Mouse (Mus musculus) liver, embryonic 16.5 days (tissue): Measurements from ENCODE around the gene Sgcg. TPM values are rescaled to one million over a fixed set of nuclear protein-coding genes. Genes with fewer than 3 reads are reported as not detected.

ENCODE experiments used
- ATAC-seq: fragments of 200-750 bp; cut with Nextera tagmentation; 2 replicates; pipeline ENCODE4 v1.8.0; 2017; ENCODE audit warnings: low read depth, mild to moderate bottlenecking, moderate number of reproducible peaks, moderate library complexity
- H3K27ac ChIP-seq: fragments of 300-500 bp; sonication (generic); 2 replicates; pipeline ENCODE4 v1.5.1; 2014; ENCODE audit warnings: mild to moderate bottlenecking, low read length
- H3K27me3 ChIP-seq: fragments of 300-500 bp; sonication (generic); 2 replicates; pipeline ENCODE4 v1.6.1; 2014; ENCODE audit warnings: low read depth, low read length, mixed read lengths; ENCODE audit not compliant: control insufficient read depth, insufficient read depth
- H3K36me3 ChIP-seq: fragments of 300-500 bp; sonication (generic); 2 replicates; pipeline ENCODE4 v1.6.1; 2014; ENCODE audit warnings: mild to moderate bottlenecking; ENCODE audit not compliant: control insufficient read depth, insufficient read depth
- H3K4me1 ChIP-seq: fragments of 300-500 bp; sonication (generic); 2 replicates; pipeline ENCODE4 v1.6.1; 2014; ENCODE audit warnings: low read depth, low read length, mixed read lengths; ENCODE audit not compliant: control insufficient read depth
- H3K4me2 ChIP-seq: fragments of 300-500 bp; sonication (generic); 2 replicates; pipeline ENCODE4 v1.6.1; 2014; ENCODE audit warnings: low read depth, low read length, mixed read lengths
- H3K4me3 ChIP-seq: fragments of 300-500 bp; sonication (generic); 2 replicates; pipeline ENCODE4 v1.5.1; 2014; ENCODE audit warnings: low read depth, mild to moderate bottlenecking, low read length
- H3K9ac ChIP-seq: fragments of 300-500 bp; sonication (generic); 2 replicates; pipeline ENCODE4 v1.6.1; 2014; ENCODE audit warnings: low read depth, low read length
- H3K9me3 ChIP-seq: fragments of 300-500 bp; sonication (generic); replicated peaks from 2 replicates; pipeline ENCODE4 v1.6.1; 2016; ENCODE audit warnings: low read length; ENCODE audit not compliant: control insufficient read depth
- WGBS: fragments of 180-500 bp; shearing (Covaris S2); extraction: QIAGEN DNeasy Blood & Tissue Kit; methylation state at CpG from one replicate; pipeline ENCODE4 v1.1.7; 2014; ENCODE audit not compliant: insufficient replicate concordance; 5-methylcytosine and 5-hydroxymethylcytosine counted together
- polyA plus RNA-seq: library from polyadenylated mRNA; unstranded; fragments of >200 nt; fragmentation: Nextera tagmentation; extraction: Ambion mirVana; gene quantifications from 2 replicates; pipeline ENCODE4 v1.2.1, GENCODE M21; 2015

Sgcg gene
- polyA plus RNA-seq, 1 experiment from 2014 or later: 0.57 TPM

DNA sequence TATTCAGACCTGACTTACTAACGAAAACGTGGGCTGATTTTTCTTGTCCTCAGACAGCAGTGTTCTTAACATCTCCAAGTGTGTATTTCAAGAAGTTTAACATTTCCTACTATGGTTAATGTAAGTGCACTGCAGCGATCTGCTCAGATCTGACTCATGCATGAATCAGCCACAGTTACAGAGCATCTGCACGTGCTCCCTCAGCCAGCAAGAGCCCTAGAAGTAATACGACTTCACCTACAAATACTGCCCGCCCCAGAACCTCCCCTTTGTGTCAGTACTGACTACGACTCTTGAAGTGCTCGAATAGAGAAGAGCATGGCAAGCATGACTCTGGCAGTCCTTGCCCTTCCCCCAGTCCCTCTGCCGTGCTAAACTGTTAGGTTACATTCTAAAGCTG lies 19.5 kb downstream of the Sgcg start:
- Histone ChIP-seq H3K9ac (no peak overlapping the region), H3K27me3 (no peaks in the 10 kb centered on the region), H3K9me3 (no peaks in the 10 kb centered on the region), H3K4me1 (no peaks in the 10 kb centered on the region), H3K4me2 (no peak overlapping the region), H3K36me3 (no peaks in the 10 kb centered on the region), H3K4me3 (no peak overlapping the region), H3K27ac (no peak overlapping the region)
- 59% methylated on average over 9 of the region's 9 CpGs for WGBS
- no peak for ATAC-seq

DNA sequence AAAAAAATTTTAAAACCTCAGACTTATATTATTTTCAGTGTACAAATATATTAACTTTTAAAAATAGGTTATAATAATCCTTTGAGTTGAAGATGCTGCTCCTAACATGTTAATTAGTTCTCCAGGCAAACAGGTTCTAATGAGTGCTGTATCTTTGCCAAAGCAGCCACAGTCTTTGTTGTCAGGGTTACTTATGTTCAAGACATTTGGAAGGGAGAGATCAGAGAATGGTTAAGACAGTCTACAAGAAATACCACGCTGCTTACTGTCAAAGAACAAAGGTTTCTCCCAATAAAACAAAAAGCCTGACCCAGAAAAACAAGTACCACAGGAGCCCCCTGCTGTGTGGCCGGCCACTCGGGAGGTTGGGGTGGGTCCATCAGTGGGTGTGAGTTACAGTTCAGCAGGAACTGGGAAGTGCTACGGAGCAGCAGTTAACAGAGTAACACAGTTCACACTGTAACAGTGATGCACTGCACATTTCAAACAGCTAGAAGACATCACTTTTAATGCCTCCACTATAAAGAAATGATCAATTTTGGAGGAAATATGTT lies 21.1 kb downstream of the Sgcg start:
- H3K4me2 ChIP-seq: no peak overlapping the region
- H3K9me3 ChIP-seq: no peaks in the 10 kb centered on the region
- no peaks in the 10 kb centered on the region for H3K36me3 ChIP-seq
- WGBS: 34% methylated on average over 4 of the region's 4 CpGs
- no peak overlapping the region for H3K27ac ChIP-seq
- no peak overlapping the region for H3K4me3 ChIP-seq
- no peaks in the 10 kb centered on the region for H3K4me1 ChIP-seq
- ATAC-seq: no peak
- no peaks in the 10 kb centered on the region for H3K27me3 ChIP-seq
- no peak overlapping the region for H3K9ac ChIP-seq

DNA sequence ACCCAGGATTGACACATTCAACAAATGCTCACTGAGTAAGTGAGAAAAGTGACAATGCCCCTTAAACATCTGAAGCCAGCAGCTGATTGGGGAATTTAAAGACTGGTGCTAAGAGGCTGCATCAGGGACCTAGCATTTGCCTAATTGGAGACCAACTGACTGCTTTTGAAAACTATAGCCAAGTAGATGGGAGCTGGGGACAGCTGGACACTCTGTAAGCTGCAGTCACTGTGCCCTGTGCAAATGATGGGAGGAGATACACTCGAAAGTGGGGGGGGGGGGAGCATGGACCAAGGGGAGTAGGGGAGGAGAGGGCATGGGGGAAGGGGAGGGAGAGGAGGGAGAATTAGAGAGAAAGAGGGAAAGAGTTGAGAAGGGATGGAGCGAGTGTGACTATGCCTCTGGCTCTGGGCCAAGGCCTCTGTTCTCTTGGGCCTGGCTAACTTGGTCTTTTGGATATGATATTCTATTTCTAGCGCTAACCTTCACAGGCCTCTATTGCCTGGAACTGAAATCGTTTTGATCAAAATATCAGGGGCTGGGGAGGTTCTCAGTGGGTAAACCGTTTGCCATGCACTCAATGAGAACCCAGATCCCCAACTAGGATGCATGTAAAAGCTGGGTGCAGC lies 22.3 kb downstream of the Sgcg start:
- no peaks in the 10 kb centered on the region for H3K36me3 ChIP-seq
- H3K4me3 ChIP-seq: no peak overlapping the region
- H3K4me1 ChIP-seq: no peaks in the 10 kb centered on the region
- H3K9ac ChIP-seq: no peak overlapping the region
- no peak overlapping the region for H3K4me2 ChIP-seq
- ATAC-seq: no peak
- WGBS: 55% methylated on average over 5 of the region's 5 CpGs
- no peaks in the 10 kb centered on the region for H3K27me3 ChIP-seq
- no peaks in the 10 kb centered on the region for H3K9me3 ChIP-seq
- no peak overlapping the region for H3K27ac ChIP-seq

DNA sequence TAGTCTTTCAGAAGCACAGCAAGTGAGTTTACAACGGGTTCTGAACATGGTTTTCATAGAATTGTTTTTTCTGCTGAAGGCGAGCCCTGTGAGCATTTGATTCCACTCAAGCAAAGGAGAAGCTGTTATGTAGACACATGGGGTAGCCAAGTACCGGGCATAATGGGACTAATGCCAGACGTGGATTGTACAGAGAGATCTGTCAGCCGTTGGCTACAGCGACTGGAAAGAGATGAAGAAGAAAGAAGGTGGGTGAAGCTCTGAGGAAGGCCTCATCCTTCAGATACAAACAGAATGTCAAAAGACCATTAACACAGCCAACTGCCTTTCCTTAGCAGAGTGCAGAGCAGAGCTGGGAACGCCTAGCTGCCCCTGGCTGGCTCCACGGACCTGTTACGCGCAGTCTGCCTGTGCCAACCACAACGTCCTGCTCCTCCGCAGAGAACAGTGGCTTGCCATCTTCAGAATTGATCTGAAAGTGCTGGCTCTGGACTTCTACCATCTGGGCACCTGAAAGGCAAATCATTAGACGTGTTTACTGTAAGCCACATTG lies 26.2 kb downstream of the Sgcg start:
- H3K27me3 ChIP-seq: no peaks in the 10 kb centered on the region
- H3K4me3 ChIP-seq: no peak overlapping the region
- no peaks in the 10 kb centered on the region for H3K9me3 ChIP-seq
- ATAC-seq: no peak
- H3K36me3 ChIP-seq: no peaks in the 10 kb centered on the region
- H3K27ac ChIP-seq: no peak overlapping the region
- H3K4me1 ChIP-seq: peaks cover 14% of the 10 kb centered on the region
- H3K9ac ChIP-seq: no peak overlapping the region
- no peak overlapping the region for H3K4me2 ChIP-seq
- WGBS: 78% methylated on average over 13 of the region's 13 CpGs

DNA sequence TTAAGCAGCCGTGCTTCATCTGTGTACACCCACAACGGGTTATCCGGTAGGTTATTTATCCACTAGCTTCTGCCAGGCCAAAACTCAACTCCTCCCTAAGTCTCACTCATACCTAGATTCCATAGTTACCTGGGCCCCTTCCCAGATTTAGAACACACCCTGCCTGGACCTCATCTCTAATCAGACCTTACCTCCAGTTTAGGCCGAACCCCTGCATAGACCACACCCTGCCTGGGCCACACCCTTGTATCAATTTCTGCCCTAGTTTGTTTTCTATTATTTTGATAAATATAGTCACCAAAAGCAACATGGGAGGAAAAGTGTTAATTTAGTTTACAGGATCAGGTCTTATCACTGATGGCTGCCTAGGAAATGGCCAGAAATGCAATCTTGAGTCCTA lies 28.1 kb downstream of the Sgcg start:
- no peaks in the 10 kb centered on the region for H3K36me3 ChIP-seq
- H3K27ac ChIP-seq: no peak overlapping the region
- no peaks in the 10 kb centered on the region for H3K9me3 ChIP-seq
- no peak overlapping the region for H3K9ac ChIP-seq
- H3K4me3 ChIP-seq: no peak overlapping the region
- peak; percentile 62; the same call in 1 of the 2 replicates for ATAC-seq
- 46% methylated on average over 4 of the region's 4 CpGs for WGBS
- H3K4me2 ChIP-seq: peak overlapping the region; percentile 12; the same call in 1 of the 2 replicates
- H3K27me3 ChIP-seq: no peaks in the 10 kb centered on the region
- H3K4me1 ChIP-seq: peaks cover 14% of the 10 kb centered on the region

DNA sequence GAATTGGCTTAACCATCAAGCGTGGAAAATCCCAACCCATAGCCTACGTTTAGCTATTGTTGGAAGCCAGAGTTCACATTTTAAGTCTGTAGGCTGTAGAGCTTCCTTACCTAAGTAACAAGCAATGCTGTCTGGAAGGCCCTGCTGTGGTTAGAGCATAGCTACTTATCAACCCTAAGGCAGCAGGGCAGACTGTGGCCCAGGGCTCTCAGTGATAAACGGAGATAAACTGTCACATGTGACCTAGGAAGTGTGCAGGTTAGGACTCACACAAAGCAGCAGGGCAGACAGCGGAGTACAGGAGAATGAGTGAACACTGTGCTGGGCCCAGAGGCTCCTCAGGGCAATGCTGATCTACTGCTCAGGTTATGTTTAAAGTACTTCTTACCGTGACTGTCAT lies 28.5 kb downstream of the Sgcg start:
- Histone ChIP-seq H3K4me1 (peaks cover 14% of the 10 kb centered on the region), H3K4me2 (peak overlapping the region; percentile 12; the same call in 1 of the 2 replicates), H3K27me3 (no peaks in the 10 kb centered on the region), H3K27ac (no peak overlapping the region), H3K9ac (no peak overlapping the region), H3K9me3 (no peaks in the 10 kb centered on the region), H3K4me3 (no peak overlapping the region), H3K36me3 (no peaks in the 10 kb centered on the region)
- peak; percentile 95 for ATAC-seq
- WGBS: 27% methylated on average over 5 of the region's 5 CpGs

DNA sequence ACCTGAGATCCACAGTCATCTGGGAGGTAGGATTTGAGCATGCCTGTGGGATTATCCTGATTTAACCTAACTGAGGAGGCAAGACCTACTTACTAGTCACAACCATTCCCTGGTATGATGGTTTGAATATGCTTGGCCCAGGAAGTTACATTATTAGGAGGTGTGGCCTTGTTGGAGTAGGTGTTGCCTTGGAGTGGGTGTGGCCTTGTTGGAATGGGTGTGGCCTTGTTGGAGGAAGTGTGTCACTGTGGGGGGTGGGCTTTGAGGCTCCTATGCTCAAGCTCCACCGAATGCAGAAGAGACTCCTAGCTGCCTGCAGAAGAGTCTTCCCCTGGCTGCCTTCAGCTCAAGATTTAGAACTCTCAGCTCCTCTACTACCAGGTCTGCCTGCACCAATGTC lies 32.1 kb downstream of the Sgcg start:
- H3K4me2 ChIP-seq: no peak overlapping the region
- H3K4me1 ChIP-seq: peaks cover 14% of the 10 kb centered on the region
- no peak overlapping the region for H3K4me3 ChIP-seq
- 65% methylated on average over 1 of the region's 1 CpGs for WGBS
- H3K27me3 ChIP-seq: no peaks in the 10 kb centered on the region
- no peak for ATAC-seq
- no peaks in the 10 kb centered on the region for H3K9me3 ChIP-seq
- H3K9ac ChIP-seq: no peak overlapping the region
- no peak overlapping the region for H3K27ac ChIP-seq
- H3K36me3 ChIP-seq: no peaks in the 10 kb centered on the region

DNA sequence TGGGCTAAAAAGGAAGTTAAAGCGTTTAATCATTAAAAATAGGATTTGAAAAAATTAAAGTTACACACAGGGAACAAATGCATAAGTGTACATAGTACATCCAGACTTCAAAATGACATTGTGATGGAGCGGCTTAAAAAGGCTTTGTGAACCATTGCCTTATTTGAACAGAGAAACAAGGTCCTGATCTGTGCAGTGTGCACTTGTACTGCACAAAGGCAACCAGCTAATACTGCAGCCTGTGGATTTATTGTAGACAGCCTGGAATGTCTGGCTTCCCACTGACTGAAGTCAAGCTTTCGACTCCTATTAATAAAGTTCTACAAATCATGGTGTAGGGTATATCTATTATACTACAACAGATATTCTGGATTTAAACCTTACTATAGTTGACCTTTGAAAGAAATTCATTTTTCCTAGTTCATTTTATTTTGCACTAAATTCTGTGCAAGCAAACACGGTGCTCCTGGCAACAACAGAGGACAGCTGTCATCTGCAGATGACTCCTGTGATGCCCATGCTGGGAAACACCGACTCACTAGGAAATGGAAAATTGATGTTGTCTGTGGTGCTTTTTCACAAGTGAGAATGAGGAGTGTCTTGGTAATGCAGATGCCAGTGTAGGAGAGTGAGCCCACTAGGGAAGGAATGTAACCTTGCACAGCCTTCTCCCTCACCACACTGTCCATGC lies 33.8 kb downstream of the Sgcg start:
- no peak overlapping the region for H3K4me3 ChIP-seq
- H3K36me3 ChIP-seq: no peaks in the 10 kb centered on the region
- no peak for ATAC-seq
- H3K27me3 ChIP-seq: no peaks in the 10 kb centered on the region
- no peak overlapping the region for H3K4me2 ChIP-seq
- no peaks in the 10 kb centered on the region for H3K9me3 ChIP-seq
- 64% methylated on average over 5 of the region's 5 CpGs for WGBS
- H3K4me1 ChIP-seq: peaks cover 4% of the 10 kb centered on the region; the same call in 1 of the 2 replicates
- no peak overlapping the region for H3K9ac ChIP-seq
- no peak overlapping the region for H3K27ac ChIP-seq

DNA sequence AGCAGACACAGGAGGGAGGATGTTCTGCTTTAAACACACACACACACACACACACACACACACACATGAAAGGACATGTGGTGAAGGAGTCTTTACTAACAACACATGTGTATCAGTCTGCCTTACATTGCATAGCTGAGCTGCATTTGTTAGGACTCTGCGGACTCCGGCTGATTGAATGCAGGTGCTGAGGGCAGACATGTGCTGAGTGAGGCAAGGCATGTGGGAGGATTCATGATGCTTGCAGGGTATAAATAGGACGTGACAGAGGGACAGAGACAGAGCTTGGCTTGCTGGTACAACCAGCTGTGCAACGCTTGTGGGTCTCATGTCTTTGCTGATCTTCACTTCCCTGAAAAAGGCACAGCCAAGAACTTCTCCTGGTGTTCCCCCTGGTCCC lies 34.5 kb downstream of the Sgcg start:
- Histone ChIP-seq H3K9ac (no peak overlapping the region), H3K4me1 (no peaks in the 10 kb centered on the region), H3K36me3 (no peaks in the 10 kb centered on the region), H3K27ac (no peak overlapping the region), H3K9me3 (no peaks in the 10 kb centered on the region), H3K4me3 (no peak overlapping the region), H3K27me3 (no peaks in the 10 kb centered on the region), H3K4me2 (no peak overlapping the region)
- WGBS: 63% methylated on average over 4 of the region's 4 CpGs
- no peak for ATAC-seq
